Mouse (Mus musculus): ENCODE measurements around the gene Hrh2. TPM values are rescaled to one million over a fixed set of nuclear protein-coding genes. Genes with fewer than 3 reads are reported as not detected.

Gene Hrh2
- polyA plus RNA-seq, 1 experiment from 2014 or later = 0.04 TPM

GRCm38 (mm10) chr13:54251541-54252225, 59.8 kb downstream of the Hrh2 start:
- H3K4me2 ChIP-seq = no peak overlapping the region
- H3K27ac ChIP-seq (ENCODE audit: low read depth, low read length) = no peak overlapping the region
- no peaks in the 10 kb centered on the region for H3K36me3 ChIP-seq (ENCODE audit: control insufficient read depth, insufficient read depth, low read length)
- no peak overlapping the region for H3K9ac ChIP-seq (ENCODE audit: low read depth, low read length)
- no peak overlapping the region for H3K4me3 ChIP-seq (ENCODE audit: low read depth, low read length)
- no peaks in the 10 kb centered on the region for H3K9me3 ChIP-seq (replicated peaks; ENCODE audit: control insufficient read depth, low read length)
- ATAC-seq (replicated peaks; ENCODE audit: insufficient number of reproducible peaks, low FRiP score, low TSS enrichment) = no peak
- no peaks in the 10 kb centered on the region for H3K4me1 ChIP-seq (ENCODE audit: control insufficient read depth, insufficient read depth, low read length)
- WGBS (ENCODE audit: insufficient replicate concordance) = 76% methylated on average over 11 of the region's 11 CpGs
- H3K27me3 ChIP-seq (ENCODE audit: control insufficient read depth, insufficient read depth, low read length) = peaks cover 12% of the 10 kb centered on the region

- H3K27ac ChIP-seq (ENCODE audit: low read depth, low read length) = no peak overlapping the region
- 32% methylated on average over 10 of the region's 10 CpGs for WGBS (ENCODE audit: insufficient replicate concordance)
- no peak overlapping the region for H3K4me3 ChIP-seq (ENCODE audit: low read depth, low read length)
- no peak overlapping the region for H3K4me2 ChIP-seq
- H3K9me3 ChIP-seq (replicated peaks; ENCODE audit: control insufficient read depth, low read length) = no peaks in the 10 kb centered on the region
- no peak for ATAC-seq (replicated peaks; ENCODE audit: insufficient number of reproducible peaks, low FRiP score, low TSS enrichment)
- no peak overlapping the region for H3K9ac ChIP-seq (ENCODE audit: low read depth, low read length)
- peaks cover 3% of the 10 kb centered on the region for H3K27me3 ChIP-seq (ENCODE audit: control insufficient read depth, insufficient read depth, low read length)
- no peaks in the 10 kb centered on the region for H3K4me1 ChIP-seq (ENCODE audit: control insufficient read depth, insufficient read depth, low read length)
- H3K36me3 ChIP-seq (ENCODE audit: control insufficient read depth, insufficient read depth, low read length) = no peaks in the 10 kb centered on the region
Measured at GRCm38 (mm10) chr13:54257580-54258223, 65.8 kb downstream of the Hrh2 start.

- Histone ChIP-seq H3K36me3 (ENCODE audit: control insufficient read depth, insufficient read depth, low read length) (no peaks in the 10 kb centered on the region), H3K4me3 (ENCODE audit: low read depth, low read length) (no peak overlapping the region), H3K27me3 (ENCODE audit: control insufficient read depth, insufficient read depth, low read length) (peaks cover 3% of the 10 kb centered on the region), H3K9ac (ENCODE audit: low read depth, low read length) (no peak overlapping the region), H3K4me2 (no peak overlapping the region), H3K9me3 (replicated peaks; ENCODE audit: control insufficient read depth, low read length) (no peaks in the 10 kb centered on the region), H3K4me1 (ENCODE audit: control insufficient read depth, insufficient read depth, low read length) (no peaks in the 10 kb centered on the region), H3K27ac (ENCODE audit: low read depth, low read length) (no peak overlapping the region)
- WGBS (ENCODE audit: insufficient replicate concordance) = 34% methylated on average over 8 of the region's 8 CpGs
- no peak for ATAC-seq (replicated peaks; ENCODE audit: insufficient number of reproducible peaks, low FRiP score, low TSS enrichment)
Measured at GRCm38 (mm10) chr13:54258231-54258743, 66.4 kb downstream of the Hrh2 start.

- Histone ChIP-seq H3K4me2 (no peak overlapping the region), H3K4me1 (ENCODE audit: control insufficient read depth, insufficient read depth, low read length) (no peaks in the 10 kb centered on the region), H3K27me3 (ENCODE audit: control insufficient read depth, insufficient read depth, low read length) (peaks cover 3% of the 10 kb centered on the region), H3K36me3 (ENCODE audit: control insufficient read depth, insufficient read depth, low read length) (no peaks in the 10 kb centered on the region), H3K4me3 (ENCODE audit: low read depth, low read length) (no peak overlapping the region), H3K27ac (ENCODE audit: low read depth, low read length) (no peak overlapping the region), H3K9me3 (replicated peaks; ENCODE audit: control insufficient read depth, low read length) (no peaks in the 10 kb centered on the region), H3K9ac (ENCODE audit: low read depth, low read length) (no peak overlapping the region)
- 22% methylated on average over 8 of the region's 8 CpGs for WGBS (ENCODE audit: insufficient replicate concordance)
- no peak for ATAC-seq (replicated peaks; ENCODE audit: insufficient number of reproducible peaks, low FRiP score, low TSS enrichment)
Measured at GRCm38 (mm10) chr13:54260318-54260717, 68.4 kb downstream of the Hrh2 start.

- no peak overlapping the region for H3K9ac ChIP-seq (ENCODE audit: low read depth, low read length)
- H3K4me2 ChIP-seq = no peak overlapping the region
- H3K9me3 ChIP-seq (replicated peaks; ENCODE audit: control insufficient read depth, low read length) = no peaks in the 10 kb centered on the region
- no peak overlapping the region for H3K27ac ChIP-seq (ENCODE audit: low read depth, low read length)
- no peak for ATAC-seq (replicated peaks; ENCODE audit: insufficient number of reproducible peaks, low FRiP score, low TSS enrichment)
- H3K27me3 ChIP-seq (ENCODE audit: control insufficient read depth, insufficient read depth, low read length) = peaks cover 10% of the 10 kb centered on the region; the same call in 1 of the 2 replicates
- no peaks in the 10 kb centered on the region for H3K4me1 ChIP-seq (ENCODE audit: control insufficient read depth, insufficient read depth, low read length)
- no peaks in the 10 kb centered on the region for H3K36me3 ChIP-seq (ENCODE audit: control insufficient read depth, insufficient read depth, low read length)
- WGBS (ENCODE audit: insufficient replicate concordance) = 84% methylated on average over 15 of the region's 15 CpGs
- H3K4me3 ChIP-seq (ENCODE audit: low read depth, low read length) = no peak overlapping the region
Measured at GRCm38 (mm10) chr13:54262741-54263510, 71.0 kb downstream of the Hrh2 start.

GRCm38 (mm10) chr13:54263641-54264040, 71.7 kb downstream of the Hrh2 start:
- Histone ChIP-seq H3K4me3 (ENCODE audit: low read depth, low read length) (no peak overlapping the region), H3K4me2 (no peak overlapping the region), H3K9ac (ENCODE audit: low read depth, low read length) (no peak overlapping the region), H3K27me3 (ENCODE audit: control insufficient read depth, insufficient read depth, low read length) (peaks cover 7% of the 10 kb centered on the region; the same call in 1 of the 2 replicates), H3K9me3 (replicated peaks; ENCODE audit: control insufficient read depth, low read length) (no peaks in the 10 kb centered on the region), H3K4me1 (ENCODE audit: control insufficient read depth, insufficient read depth, low read length) (no peaks in the 10 kb centered on the region), H3K27ac (ENCODE audit: low read depth, low read length) (no peak overlapping the region), H3K36me3 (ENCODE audit: control insufficient read depth, insufficient read depth, low read length) (no peaks in the 10 kb centered on the region)
- 75% methylated on average over 6 of the region's 6 CpGs for WGBS (ENCODE audit: insufficient replicate concordance)
- no peak for ATAC-seq (replicated peaks; ENCODE audit: insufficient number of reproducible peaks, low FRiP score, low TSS enrichment)

GRCm38 (mm10) chr13:54266472-54266871, 74.5 kb downstream of the Hrh2 start:
- ATAC-seq (replicated peaks; ENCODE audit: insufficient number of reproducible peaks, low FRiP score, low TSS enrichment) = no peak

GRCm38 (mm10) chr13:54269087-54269486, 77.2 kb downstream of the Hrh2 start:
- H3K9ac ChIP-seq (ENCODE audit: low read depth, low read length) = no peak overlapping the region
- WGBS (ENCODE audit: insufficient replicate concordance) = 60% methylated on average over 3 of the region's 3 CpGs
- ATAC-seq (replicated peaks; ENCODE audit: insufficient number of reproducible peaks, low FRiP score, low TSS enrichment) = no peak

More at GRCm38 (mm10) chr13:54266472-54266871, 74.5 kb downstream of the Hrh2 start:
- WGBS (ENCODE audit: insufficient replicate concordance) = 10% methylated on average over 9 of the region's 9 CpGs
- H3K27me3 ChIP-seq (ENCODE audit: control insufficient read depth, insufficient read depth, low read length) = peaks cover 7% of the 10 kb centered on the region; the same call in 1 of the 2 replicates
- no peaks in the 10 kb centered on the region for H3K4me1 ChIP-seq (ENCODE audit: control insufficient read depth, insufficient read depth, low read length)
- H3K9me3 ChIP-seq (replicated peaks; ENCODE audit: control insufficient read depth, low read length) = no peaks in the 10 kb centered on the region
- no peak overlapping the region for H3K4me2 ChIP-seq
- H3K4me3 ChIP-seq (ENCODE audit: low read depth, low read length) = no peak overlapping the region
- H3K27ac ChIP-seq (ENCODE audit: low read depth, low read length) = no peak overlapping the region
- H3K9ac ChIP-seq (ENCODE audit: low read depth, low read length) = no peak overlapping the region
- no peaks in the 10 kb centered on the region for H3K36me3 ChIP-seq (ENCODE audit: control insufficient read depth, insufficient read depth, low read length)

More at GRCm38 (mm10) chr13:54269087-54269486, 77.2 kb downstream of the Hrh2 start:
- no peaks in the 10 kb centered on the region for H3K36me3 ChIP-seq (ENCODE audit: control insufficient read depth, insufficient read depth, low read length)
- no peaks in the 10 kb centered on the region for H3K4me1 ChIP-seq (ENCODE audit: control insufficient read depth, insufficient read depth, low read length)
- H3K4me3 ChIP-seq (ENCODE audit: low read depth, low read length) = no peak overlapping the region
- no peaks in the 10 kb centered on the region for H3K9me3 ChIP-seq (replicated peaks; ENCODE audit: control insufficient read depth, low read length)
- no peak overlapping the region for H3K4me2 ChIP-seq
- peaks cover 7% of the 10 kb centered on the region; the same call in 1 of the 2 replicates for H3K27me3 ChIP-seq (ENCODE audit: control insufficient read depth, insufficient read depth, low read length)
- no peak overlapping the region for H3K27ac ChIP-seq (ENCODE audit: low read depth, low read length)
